Mouse (Mus musculus): ENCODE results near the gene Nthl1. TPM values are rescaled to one million over a fixed set of nuclear protein-coding genes. Genes with fewer than 3 reads are reported as not detected.

Nthl1 gene
- polyA plus RNA-seq, 1 experiment, result 12.6 TPM

GRCm38 (mm10) chr17:24591695-24592094 is 40.8 kb upstream of the Nthl1 start:
- Histone ChIP-seq H3K79me2 (ENCODE audit: control insufficient read depth, insufficient read depth) (no peaks in the 10 kb centered on the region), H3K27me3 (ENCODE audit: control insufficient read depth, insufficient read depth, insufficient read length) (no peaks in the 10 kb centered on the region), H3K79me3 (ENCODE audit: low read depth) (no peaks in the 10 kb centered on the region), H3ac (ENCODE audit: control insufficient read depth, insufficient read length, low read depth) (no peak overlapping the region), H3K4me3 (ENCODE audit: insufficient read depth, poor library complexity, severe bottlenecking) (no peak overlapping the region), H3K36me3 (ENCODE audit: control insufficient read depth, insufficient read depth) (peaks cover 82% of the 10 kb centered on the region)
- TF ChIP-seq CEBPB (IDR thresholded peaks at IDR 0.05; ENCODE audit: low read depth), result no peak

- Histone ChIP-seq H3K79me2 (ENCODE audit: control insufficient read depth, insufficient read depth) (no peaks in the 10 kb centered on the region), H3K79me3 (ENCODE audit: low read depth) (no peaks in the 10 kb centered on the region)
- TF ChIP-seq CTCF (IDR thresholded peaks at IDR 0.05; ENCODE audit: control insufficient read depth, insufficient read depth, insufficient read length) (no peak), MYOD1 (IDR thresholded peaks at IDR 0.05; ENCODE audit: control insufficient read depth, insufficient read length, low read depth) (no peak), CEBPB (IDR thresholded peaks at IDR 0.05; ENCODE audit: low read depth) (no peak)
Observed at GRCm38 (mm10) chr17:24593248-24593647, 39.2 kb upstream of the Nthl1 start.

DNA sequence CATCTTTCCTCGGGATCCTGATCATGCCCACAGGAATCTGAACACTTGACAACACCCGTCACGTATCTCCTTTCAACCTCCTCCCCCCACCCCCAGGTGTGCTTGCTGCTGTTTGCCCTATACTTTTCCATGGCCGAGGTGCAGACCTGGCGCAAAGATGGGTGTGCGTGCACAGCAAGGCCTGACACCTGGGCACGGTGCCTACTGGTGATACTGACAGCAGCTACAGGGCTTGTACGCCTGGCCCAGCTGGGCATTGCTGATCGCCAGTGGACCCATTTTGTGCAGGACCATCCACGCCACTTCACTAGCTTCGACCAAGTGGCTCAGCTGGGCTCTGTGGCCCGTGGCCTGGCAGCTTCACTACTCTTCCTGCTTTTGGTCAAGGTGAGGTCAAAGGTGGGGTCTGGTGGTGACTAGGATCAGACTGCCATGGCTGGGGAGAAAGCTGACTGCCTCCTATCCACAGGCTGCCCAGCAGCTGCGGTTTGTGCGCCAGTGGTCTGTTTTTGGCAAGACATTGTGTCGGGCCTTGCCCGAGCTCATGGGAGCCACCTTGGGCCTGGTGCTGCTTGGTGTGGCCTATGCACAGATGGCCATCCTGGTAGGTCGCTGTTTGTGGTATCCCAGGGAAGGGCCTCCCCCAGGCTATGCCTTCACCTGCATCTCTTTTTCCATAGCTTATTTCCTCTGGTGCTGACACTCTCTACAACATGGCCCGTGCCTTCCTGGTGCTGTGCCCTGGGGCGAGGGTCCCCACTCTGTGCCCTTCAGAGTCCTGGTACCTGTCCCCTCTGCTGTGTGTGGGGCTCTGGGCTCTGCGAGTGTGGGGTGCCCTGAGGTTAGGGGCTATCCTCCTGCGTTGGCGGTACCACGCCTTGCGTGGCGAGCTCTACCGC is 38.2 kb upstream of the Nthl1 start:
- no peak overlapping the region for H3ac ChIP-seq (ENCODE audit: control insufficient read depth, insufficient read length, low read depth)
- H3K79me2 ChIP-seq (ENCODE audit: control insufficient read depth, insufficient read depth), result no peaks in the 10 kb centered on the region
- peaks cover 73% of the 10 kb centered on the region for H3K36me3 ChIP-seq (ENCODE audit: control insufficient read depth, insufficient read depth)
- H3K4me3 ChIP-seq (ENCODE audit: insufficient read depth, poor library complexity, severe bottlenecking), result no peak overlapping the region
- H3K79me3 ChIP-seq (ENCODE audit: low read depth), result no peaks in the 10 kb centered on the region
- no peaks in the 10 kb centered on the region for H3K27me3 ChIP-seq (ENCODE audit: control insufficient read depth, insufficient read depth, insufficient read length)
- TF ChIP-seq MAX (IDR thresholded peaks at IDR 0.05) (no peak), FOSL1 (IDR thresholded peaks at IDR 0.05; ENCODE audit: insufficient read depth, low read length, poor library complexity, severe bottlenecking) (no peak), MYOD1 (IDR thresholded peaks at IDR 0.05; ENCODE audit: control insufficient read depth, insufficient read length, low read depth) (no peak), CTCF (IDR thresholded peaks at IDR 0.05; ENCODE audit: control insufficient read depth, insufficient read depth, insufficient read length) (no peak), CEBPB (IDR thresholded peaks at IDR 0.05; ENCODE audit: low read depth) (no peak), USF1 (IDR thresholded peaks at IDR 0.05; ENCODE audit: low read depth) (no peak), MYOG (IDR thresholded peaks at IDR 0.05; ENCODE audit: control insufficient read depth, extremely low read depth, insufficient read length) (no peak)

More at GRCm38 (mm10) chr17:24593248-24593647, 39.2 kb upstream of the Nthl1 start:
- Histone ChIP-seq H3K4me3 (ENCODE audit: insufficient read depth, poor library complexity, severe bottlenecking) (no peak overlapping the region), H3K36me3 (ENCODE audit: control insufficient read depth, insufficient read depth) (peaks cover 73% of the 10 kb centered on the region), H3ac (ENCODE audit: control insufficient read depth, insufficient read length, low read depth) (no peak overlapping the region), H3K27me3 (ENCODE audit: control insufficient read depth, insufficient read depth, insufficient read length) (no peaks in the 10 kb centered on the region)

DNA sequence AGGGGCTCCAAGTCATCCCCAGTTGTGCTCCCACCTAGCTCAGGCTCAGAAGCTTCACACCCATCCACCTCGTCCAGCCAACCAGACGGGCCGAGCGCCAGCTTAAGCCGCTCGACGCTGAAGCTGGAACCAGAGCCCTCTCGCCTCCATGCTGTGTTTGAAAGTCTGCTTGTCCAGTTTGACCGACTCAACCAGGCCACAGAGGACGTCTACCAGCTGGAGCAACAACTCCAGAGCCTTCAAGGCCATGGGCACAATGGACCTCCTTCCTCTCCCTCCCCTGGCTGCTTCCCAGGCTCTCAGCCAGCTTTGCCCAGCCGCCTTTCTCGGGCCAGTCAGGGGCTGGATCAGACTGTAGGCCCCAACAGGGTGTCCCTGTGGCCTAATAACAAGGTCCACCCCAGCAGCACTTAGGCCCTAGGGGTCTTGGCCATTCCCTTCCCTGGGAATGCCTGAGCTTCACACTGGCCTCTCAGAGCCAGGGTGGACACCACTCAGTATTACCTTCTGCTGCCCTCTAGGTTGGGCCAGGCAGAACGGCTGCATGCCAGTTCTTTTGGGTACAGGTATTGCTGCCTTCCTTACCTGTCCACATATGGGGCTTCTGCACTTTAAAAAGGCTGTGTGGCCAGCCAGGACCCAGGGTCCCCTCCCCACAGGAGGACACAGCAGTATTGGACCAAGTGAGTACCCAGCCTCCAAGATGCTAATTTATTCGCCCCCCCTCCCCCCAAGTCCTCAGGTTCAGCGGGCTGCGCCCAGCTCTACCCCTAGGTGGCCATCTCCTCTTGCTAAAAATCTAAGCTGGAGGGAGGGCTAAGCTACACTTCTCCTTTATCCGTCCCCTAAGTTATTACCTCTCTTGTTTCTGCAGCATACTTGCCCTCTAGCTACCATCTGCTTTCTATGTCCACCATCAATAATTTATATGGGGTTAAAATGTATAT is 37.1 kb upstream of the Nthl1 start:
- H3K79me2 ChIP-seq (ENCODE audit: control insufficient read depth, insufficient read depth), result no peaks in the 10 kb centered on the region
- H3K79me3 ChIP-seq (ENCODE audit: low read depth), result no peaks in the 10 kb centered on the region
- TF ChIP-seq CTCF (IDR thresholded peaks at IDR 0.05; ENCODE audit: control insufficient read depth, insufficient read depth, insufficient read length) (no peak), FOSL1 (IDR thresholded peaks at IDR 0.05; ENCODE audit: insufficient read depth, low read length, poor library complexity, severe bottlenecking) (no peak), CEBPB (IDR thresholded peaks at IDR 0.05; ENCODE audit: low read depth) (no peak), USF1 (IDR thresholded peaks at IDR 0.05; ENCODE audit: low read depth) (no peak), MAX (IDR thresholded peaks at IDR 0.05) (no peak), MYOG (IDR thresholded peaks at IDR 0.05; ENCODE audit: control insufficient read depth, extremely low read depth, insufficient read length) (no peak)
- peaks cover 69% of the 10 kb centered on the region for H3K36me3 ChIP-seq (ENCODE audit: control insufficient read depth, insufficient read depth)
- no peaks in the 10 kb centered on the region for H3K27me3 ChIP-seq (ENCODE audit: control insufficient read depth, insufficient read depth, insufficient read length)
- H3K4me3 ChIP-seq (ENCODE audit: insufficient read depth, poor library complexity, severe bottlenecking), result no peak overlapping the region
- H3ac ChIP-seq (ENCODE audit: control insufficient read depth, insufficient read length, low read depth), result no peak overlapping the region

DNA sequence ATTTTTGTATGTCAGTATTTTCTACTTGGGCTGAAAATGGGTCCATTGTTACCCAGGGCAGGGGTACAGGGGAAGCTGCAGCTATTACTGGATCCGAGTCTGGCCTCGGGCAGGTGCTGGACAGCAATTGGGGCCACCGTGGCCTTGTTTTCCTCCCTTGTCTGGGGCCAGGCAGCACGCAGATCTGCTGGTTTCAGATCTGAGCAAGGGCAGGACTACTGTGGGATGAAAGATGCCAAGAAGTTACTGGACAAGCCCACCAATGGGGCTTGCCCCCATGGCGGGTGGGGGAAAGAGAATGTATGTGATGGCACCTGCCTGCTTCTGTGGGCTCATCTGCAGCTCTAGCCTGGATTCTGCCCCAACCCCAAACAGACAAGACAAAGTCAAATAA is 36.4 kb upstream of the Nthl1 start:
- Histone ChIP-seq H3K27me3 (ENCODE audit: control insufficient read depth, insufficient read depth, insufficient read length) (no peaks in the 10 kb centered on the region), H3ac (ENCODE audit: control insufficient read depth, insufficient read length, low read depth) (no peak overlapping the region), H3K36me3 (ENCODE audit: control insufficient read depth, insufficient read depth) (peaks cover 63% of the 10 kb centered on the region), H3K79me2 (ENCODE audit: control insufficient read depth, insufficient read depth) (no peaks in the 10 kb centered on the region), H3K4me3 (ENCODE audit: insufficient read depth, poor library complexity, severe bottlenecking) (no peak overlapping the region), H3K79me3 (ENCODE audit: low read depth) (no peaks in the 10 kb centered on the region)
- TF ChIP-seq USF1 (IDR thresholded peaks at IDR 0.05; ENCODE audit: low read depth) (no peak), MYOG (IDR thresholded peaks at IDR 0.05; ENCODE audit: control insufficient read depth, extremely low read depth, insufficient read length) (no peak), FOSL1 (IDR thresholded peaks at IDR 0.05; ENCODE audit: insufficient read depth, low read length, poor library complexity, severe bottlenecking) (no peak)

Measured in C2C12 (cell line).